Mouse (Mus musculus): Measurements from ENCODE around the gene Prkg2.

Prkg2 gene

GRCm38 (mm10) chr5:98900926-98901325 is 136.2 kb downstream of the Prkg2 start:
- no peak for DNase-seq (ENCODE audit: low spot score in 2 of 2)

- DNase-seq (ENCODE audit: low spot score in 2 of 2) = no peak
These were observed 139.2 kb downstream of the Prkg2 start for GRCm38 (mm10) chr5:98897946-98898345.

GRCm38 (mm10) chr5:98894281-98894680 is 142.9 kb downstream of the Prkg2 start:
- DNase-seq (ENCODE audit: low spot score in 2 of 2) = no peak

- no peak for DNase-seq (ENCODE audit: low spot score in 2 of 2)
These were observed 146.6 kb downstream of the Prkg2 start for GRCm38 (mm10) chr5:98890544-98891050.

- DNase-seq (ENCODE audit: low spot score in 2 of 2) = no peak
These were observed 155.1 kb downstream of the Prkg2 start for GRCm38 (mm10) chr5:98882096-98882495.

Measured in spleen, postnatal 10 days (tissue).